Mouse (Mus musculus): ENCODE measurements around the gene Homer3. TPM values are rescaled to one million over a fixed set of nuclear protein-coding genes. Genes with fewer than 3 reads are reported as not detected.
A peak's percentile ranks its signal among the peaks of the same experiment; 100 is the strongest.

Homer3 gene
- polyA plus RNA-seq, 1 experiment = 4.5 TPM

- H3K4me3 ChIP-seq (ENCODE audit: insufficient read depth, low read depth, low read length) = no peak overlapping the region
- 0 out of 2 replicates have a peak overlapping the region, but pooled peaks have one; percentile 22 for H3K27ac ChIP-seq (replicated peaks; ENCODE audit: low read depth, low read length)
These were observed 9.7 kb upstream of the Homer3 start for GRCm38 (mm10) chr8:70272949-70273348.

GRCm38 (mm10) chr8:70274350-70274749 lies 8.3 kb upstream of the Homer3 start:
- no peak overlapping the region for H3K27ac ChIP-seq (replicated peaks; ENCODE audit: low read depth, low read length)
- peaks cover 23% of the 10 kb centered on the region for H3K4me1 ChIP-seq (ENCODE audit: control insufficient read depth, insufficient read depth, insufficient read length, low read length)
- no peak overlapping the region for H3K4me3 ChIP-seq (ENCODE audit: insufficient read depth, low read depth, low read length)

More at GRCm38 (mm10) chr8:70272949-70273348, 9.7 kb upstream of the Homer3 start:
- H3K4me1 ChIP-seq (ENCODE audit: control insufficient read depth, insufficient read depth, insufficient read length, low read length) = peaks cover 23% of the 10 kb centered on the region

GRCm38 (mm10) chr8:70276476-70276875 lies 6.2 kb upstream of the Homer3 start:
- peak overlapping the region; percentile 63 for H3K27ac ChIP-seq (replicated peaks; ENCODE audit: low read depth, low read length)
- peaks cover 23% of the 10 kb centered on the region for H3K4me1 ChIP-seq (ENCODE audit: control insufficient read depth, insufficient read depth, insufficient read length, low read length)
- H3K4me3 ChIP-seq (ENCODE audit: insufficient read depth, low read depth, low read length) = no peak overlapping the region

- Histone ChIP-seq H3K4me3 (ENCODE audit: insufficient read depth, low read depth, low read length) (no peak overlapping the region), H3K27ac (replicated peaks; ENCODE audit: low read depth, low read length) (no peak overlapping the region), H3K4me1 (ENCODE audit: control insufficient read depth, insufficient read depth, insufficient read length, low read length) (peaks cover 14% of the 10 kb centered on the region; the same call in 1 of the 2 replicates)
These were observed 4.5 kb upstream of the Homer3 start for GRCm38 (mm10) chr8:70278175-70278574.

GRCm38 (mm10) chr8:70279266-70279665 lies 3.4 kb upstream of the Homer3 start:
- Histone ChIP-seq H3K4me1 (ENCODE audit: control insufficient read depth, insufficient read depth, insufficient read length, low read length) (peaks cover 10% of the 10 kb centered on the region; the same call in 1 of the 2 replicates), H3K27ac (replicated peaks; ENCODE audit: low read depth, low read length) (peak overlapping the region; percentile 69), H3K4me3 (ENCODE audit: insufficient read depth, low read depth, low read length) (no peak overlapping the region)

GRCm38 (mm10) chr8:70281001-70281400 lies 1.6 kb upstream of the Homer3 start:
- Histone ChIP-seq H3K27ac (replicated peaks; ENCODE audit: low read depth, low read length) (no peak overlapping the region), H3K4me3 (ENCODE audit: insufficient read depth, low read depth, low read length) (no peak overlapping the region), H3K4me1 (ENCODE audit: control insufficient read depth, insufficient read depth, insufficient read length, low read length) (peaks cover 10% of the 10 kb centered on the region; the same call in 1 of the 2 replicates)

GRCm38 (mm10) chr8:70283136-70284077 lies 780 bp downstream of the Homer3 start:
- Histone ChIP-seq H3K4me3 (ENCODE audit: insufficient read depth, low read depth, low read length) (peak overlapping the region; percentile 95), H3K4me1 (ENCODE audit: control insufficient read depth, insufficient read depth, insufficient read length, low read length) (no peaks in the 10 kb centered on the region; the same call in 1 of the 2 replicates), H3K27ac (replicated peaks; ENCODE audit: low read depth, low read length) (peak overlapping the region; percentile 64; the same call in 1 of the 2 replicates)

GRCm38 (mm10) chr8:70284421-70284820 lies 1.8 kb downstream of the Homer3 start:
- Histone ChIP-seq H3K4me3 (ENCODE audit: insufficient read depth, low read depth, low read length) (no peak overlapping the region), H3K4me1 (ENCODE audit: control insufficient read depth, insufficient read depth, insufficient read length, low read length) (no peaks in the 10 kb centered on the region), H3K27ac (replicated peaks; ENCODE audit: low read depth, low read length) (no peak overlapping the region)

- Histone ChIP-seq H3K4me1 (ENCODE audit: control insufficient read depth, insufficient read depth, insufficient read length, low read length) (no peaks in the 10 kb centered on the region), H3K27ac (replicated peaks; ENCODE audit: low read depth, low read length) (no peak overlapping the region), H3K4me3 (ENCODE audit: insufficient read depth, low read depth, low read length) (no peak overlapping the region)
These were observed 2.7 kb downstream of the Homer3 start for GRCm38 (mm10) chr8:70285304-70285703.

- no peaks in the 10 kb centered on the region for H3K4me1 ChIP-seq (ENCODE audit: control insufficient read depth, insufficient read depth, insufficient read length, low read length)
- H3K4me3 ChIP-seq (ENCODE audit: insufficient read depth, low read depth, low read length) = no peak overlapping the region
- H3K27ac ChIP-seq (replicated peaks; ENCODE audit: low read depth, low read length) = no peak overlapping the region
These were observed 4.1 kb downstream of the Homer3 start for GRCm38 (mm10) chr8:70286737-70287136.

GRCm38 (mm10) chr8:70293988-70294405 lies 11.4 kb downstream of the Homer3 start:
- Histone ChIP-seq H3K4me1 (ENCODE audit: control insufficient read depth, insufficient read depth, insufficient read length, low read length) (no peaks in the 10 kb centered on the region), H3K27ac (replicated peaks; ENCODE audit: low read depth, low read length) (no peak overlapping the region), H3K4me3 (ENCODE audit: insufficient read depth, low read depth, low read length) (no peak overlapping the region)

GRCm38 (mm10) chr8:70300881-70301280 lies 18.3 kb downstream of the Homer3 start:
- no peak overlapping the region for H3K27ac ChIP-seq (replicated peaks; ENCODE audit: low read depth, low read length)
- peaks cover 9% of the 10 kb centered on the region for H3K4me1 ChIP-seq (ENCODE audit: control insufficient read depth, insufficient read depth, insufficient read length, low read length)
- H3K4me3 ChIP-seq (ENCODE audit: insufficient read depth, low read depth, low read length) = peak overlapping the region; percentile 20; the same call in 1 of the 2 replicates

GRCm38 (mm10) chr8:70302358-70302890 lies 19.8 kb downstream of the Homer3 start, which contains the start of the genes Ddx49 and Cope:
Gene Ddx49, minus strand, starts transcription at chr8:70302489.
Gene Cope, plus strand, starts transcription at chr8:70302518.
- H3K4me3 ChIP-seq (ENCODE audit: insufficient read depth, low read depth, low read length) = peak within 1 kb of the TSS; percentile 86
- H3K27ac ChIP-seq (replicated peaks; ENCODE audit: low read depth, low read length) = peak within 1 kb of the TSS; percentile 93
- H3K4me1 ChIP-seq (ENCODE audit: control insufficient read depth, insufficient read depth, insufficient read length, low read length) = peaks cover 9% of the 10 kb centered on the region

GRCm38 (mm10) chr8:70302901-70303300 lies 20.3 kb downstream of the Homer3 start:
- Histone ChIP-seq H3K27ac (replicated peaks; ENCODE audit: low read depth, low read length) (peak overlapping the region; percentile 93), H3K4me3 (ENCODE audit: insufficient read depth, low read depth, low read length) (peak overlapping the region; percentile 86), H3K4me1 (ENCODE audit: control insufficient read depth, insufficient read depth, insufficient read length, low read length) (peaks cover 9% of the 10 kb centered on the region)

- no peak overlapping the region for H3K27ac ChIP-seq (replicated peaks; ENCODE audit: low read depth, low read length)
These were observed 26.7 kb downstream of the Homer3 start for GRCm38 (mm10) chr8:70309311-70309710.

More at GRCm38 (mm10) chr8:70309311-70309710, 26.7 kb downstream of the Homer3 start:
- Histone ChIP-seq H3K4me3 (ENCODE audit: insufficient read depth, low read depth, low read length) (no peak overlapping the region), H3K4me1 (ENCODE audit: control insufficient read depth, insufficient read depth, insufficient read length, low read length) (no peaks in the 10 kb centered on the region)

Data from brown adipose tissue, adult 24 weeks (tissue).